Mouse (Mus musculus) heart, embryonic 11.5 days (tissue): ENCODE data around the gene Rpl22. TPM values are rescaled to one million over a fixed set of nuclear protein-coding genes. Genes with fewer than 3 reads are reported as not detected.

Source experiments
- ATAC-seq: fragments of 200-750 bp; cut with Nextera tagmentation; replicated peaks from 2 replicates; pipeline ENCODE4 v1.8.0; 2017; ENCODE audit warnings: moderate library complexity; ENCODE audit not compliant: insufficient number of reproducible peaks, low FRiP score, low TSS enrichment
- H3K27ac ChIP-seq: fragments of 300-500 bp; sonication (generic); 2 replicates; pipeline ENCODE4 v1.5.1; 2014; ENCODE audit warnings: mild to moderate bottlenecking, low read depth, low read length
- H3K27me3 ChIP-seq: fragments of 300-500 bp; sonication (generic); 2 replicates; pipeline ENCODE4 v1.6.1; 2014; ENCODE audit warnings: mild to moderate bottlenecking, low read length, mixed read lengths; ENCODE audit not compliant: control insufficient read depth, insufficient read depth
- H3K36me3 ChIP-seq: fragments of 300-500 bp; sonication (generic); 2 replicates; pipeline ENCODE4 v1.6.1; 2014; ENCODE audit warnings: mild to moderate bottlenecking, low read length, moderate library complexity, mixed read lengths; ENCODE audit not compliant: control insufficient read depth, insufficient read depth
- H3K4me1 ChIP-seq: fragments of 300-500 bp; sonication (generic); 2 replicates; pipeline ENCODE4 v1.6.1; 2014; ENCODE audit warnings: low read length; ENCODE audit not compliant: control insufficient read depth, insufficient read depth
- H3K4me2 ChIP-seq: fragments of 300-500 bp; sonication (generic); 2 replicates; pipeline ENCODE4 v1.6.1; 2014; ENCODE audit warnings: mild to moderate bottlenecking, moderate library complexity
- H3K4me3 ChIP-seq: fragments of 300-500 bp; sonication (generic); 2 replicates; pipeline ENCODE4 v1.5.1; 2014; ENCODE audit warnings: low read depth, low read length
- H3K9ac ChIP-seq: fragments of 300-500 bp; sonication (generic); 2 replicates; pipeline ENCODE4 v1.6.1; 2014; ENCODE audit warnings: mild to moderate bottlenecking, low read depth, low read length, moderate library complexity
- H3K9me3 ChIP-seq: fragments of 300-500 bp; sonication (generic); replicated peaks from 2 replicates; pipeline ENCODE4 v1.6.1; 2016; ENCODE audit warnings: low read length; ENCODE audit not compliant: control insufficient read depth
- WGBS: fragments of 180-500 bp; shearing (Covaris S2); extraction: QIAGEN DNeasy Blood & Tissue Kit; methylation state at CpG from one replicate; pipeline ENCODE4 v1.1.7; 2014; ENCODE audit not compliant: insufficient replicate concordance; 5-methylcytosine and 5-hydroxymethylcytosine counted together
- polyA plus RNA-seq: library from polyadenylated mRNA; unstranded; fragments of >200 nt; fragmentation: Nextera tagmentation; extraction: Ambion mirVana; gene quantifications from 2 replicates; pipeline ENCODE4 v1.2.1, GENCODE M21; 2014

Rpl22 gene
- polyA plus RNA-seq, 1 experiment from 2014 or later: 300 TPM

DNA sequence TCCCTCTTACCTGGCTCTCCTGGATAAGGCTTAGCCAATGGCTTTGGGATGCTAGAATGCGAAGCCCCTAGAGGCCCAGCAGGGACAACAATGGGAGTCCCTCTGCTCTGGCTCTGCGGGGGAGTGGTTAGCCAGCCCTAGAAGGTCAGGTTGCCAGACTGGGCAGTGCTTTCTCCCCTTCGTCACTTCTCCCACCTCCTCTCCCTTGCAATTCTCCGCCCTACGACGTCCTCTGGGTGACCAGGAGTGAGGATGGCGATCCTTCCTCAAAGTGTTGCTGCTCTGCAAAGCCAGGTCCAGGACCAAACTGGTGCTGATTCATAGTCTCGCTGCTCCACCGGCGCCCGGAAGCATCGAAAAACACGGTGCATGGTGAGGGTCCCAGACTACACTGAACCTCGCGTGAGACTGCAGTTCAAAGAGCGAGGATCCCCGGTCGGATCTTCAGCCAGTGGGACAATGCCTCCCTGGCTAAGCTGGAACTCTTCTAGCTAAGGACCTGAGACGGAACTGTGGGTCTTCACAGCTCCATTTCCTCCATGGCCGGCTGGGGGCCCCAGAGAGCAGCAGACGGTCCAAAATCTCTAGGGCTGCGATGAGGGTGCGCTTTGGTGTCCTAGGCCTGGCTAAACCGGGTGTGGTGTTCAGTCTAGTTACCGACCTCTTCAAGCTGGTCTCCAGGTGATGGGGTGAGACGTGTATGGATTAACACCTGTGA, 6.9 kb upstream of the Rpl22 start, which contains the start of gene Rnf207:
Gene Rnf207 (minus strand): TSS at position 477 of the 718 bp plus-strand sequence.
- Histone ChIP-seq H3K27me3 (peaks cover 39% of the 10 kb centered on the region), H3K4me1 (peaks cover 27% of the 10 kb centered on the region), H3K9me3 (no peaks in the 10 kb centered on the region), H3K4me2 (peak within 1 kb of the TSS; percentile 77), H3K9ac (peak within 1 kb of the TSS; percentile 70), H3K27ac (peak within 1 kb of the TSS; percentile 93), H3K36me3 (no peaks in the 10 kb centered on the region), H3K4me3 (peak within 1 kb of the TSS; percentile 46)
- 3% methylated on average over 26 of the region's 26 CpGs for WGBS
- no peak for ATAC-seq

DNA sequence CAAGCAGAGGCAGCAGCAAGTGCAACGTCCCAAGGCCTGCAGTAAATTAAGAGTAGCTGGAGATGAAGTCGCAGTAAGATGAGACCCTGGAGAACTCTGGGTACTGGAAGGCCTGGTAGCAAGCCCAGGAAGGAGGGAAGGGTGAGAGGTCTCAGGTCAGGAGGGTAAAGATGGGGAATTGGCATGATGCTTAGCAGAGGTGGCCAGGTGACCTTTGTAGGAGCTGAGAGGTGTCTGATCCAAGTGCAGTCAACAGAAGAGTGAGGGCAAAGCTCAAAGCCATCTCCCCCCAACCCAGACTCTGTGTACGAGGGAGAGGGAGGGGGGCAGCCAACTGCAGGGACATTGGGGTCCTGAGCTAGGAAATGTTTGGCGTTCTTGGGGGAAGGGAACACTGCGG, 4.1 kb upstream of the Rpl22 start:
- no peak for ATAC-seq
- Histone ChIP-seq H3K27me3 (peaks cover 14% of the 10 kb centered on the region), H3K27ac (no peak overlapping the region), H3K4me1 (peaks cover 15% of the 10 kb centered on the region), H3K9ac (no peak overlapping the region), H3K36me3 (no peaks in the 10 kb centered on the region), H3K4me3 (no peak overlapping the region), H3K4me2 (no peak overlapping the region), H3K9me3 (no peaks in the 10 kb centered on the region)
- WGBS: 60% methylated on average over 5 of the region's 5 CpGs

DNA sequence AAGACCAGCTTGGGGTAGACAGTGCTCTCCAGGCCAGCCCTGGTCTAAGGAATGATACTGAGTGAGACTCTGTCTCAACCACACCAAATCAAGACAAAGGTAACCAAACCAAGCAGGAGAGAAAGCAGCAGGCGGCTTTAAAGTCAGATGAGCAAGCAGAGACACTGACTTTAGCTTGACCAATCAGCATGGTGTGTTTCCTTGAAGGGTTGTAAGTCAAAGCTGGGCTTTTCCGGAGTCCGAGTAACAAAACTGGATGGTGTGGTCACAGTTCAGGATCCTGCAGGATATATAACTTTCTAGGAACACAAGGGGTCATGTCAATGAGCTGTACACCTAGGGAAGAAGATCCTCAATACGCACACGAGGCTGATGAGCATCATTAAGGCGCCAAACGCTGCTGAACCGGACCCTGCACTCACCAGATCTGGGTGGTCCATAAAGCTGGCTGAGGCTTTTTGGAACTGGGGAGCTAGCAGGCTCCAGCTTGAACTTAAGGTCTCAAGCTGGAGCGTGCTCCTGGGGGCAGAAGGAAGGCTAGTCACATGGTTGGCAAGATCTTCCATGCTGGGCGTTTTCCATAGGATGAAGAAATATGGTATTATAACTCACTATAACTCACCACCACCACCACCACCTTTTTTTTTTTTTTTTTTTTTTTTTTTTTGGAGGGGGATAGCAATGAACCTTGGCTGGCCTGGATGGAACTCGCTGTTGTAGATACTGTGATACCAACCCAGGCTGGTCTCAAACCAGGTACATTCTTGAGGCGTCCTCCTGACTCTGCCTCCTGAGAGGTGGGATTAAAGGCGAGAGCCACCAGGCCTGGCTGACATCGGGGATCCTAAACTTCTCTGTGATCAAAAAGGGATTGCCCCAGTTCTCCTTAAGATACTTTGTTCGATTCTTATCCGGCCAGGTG, 640 bp upstream of the Rpl22 start:
- 45% methylated on average over 16 of the region's 16 CpGs for WGBS
- Histone ChIP-seq H3K27me3 (no peaks in the 10 kb centered on the region), H3K9ac (peak overlapping the region; percentile 59), H3K27ac (no peak overlapping the region), H3K4me1 (peaks cover 7% of the 10 kb centered on the region), H3K9me3 (no peaks in the 10 kb centered on the region), H3K4me2 (peak overlapping the region; percentile 54), H3K4me3 (peak overlapping the region; percentile 96), H3K36me3 (peaks cover 11% of the 10 kb centered on the region)
- no peak for ATAC-seq

DNA sequence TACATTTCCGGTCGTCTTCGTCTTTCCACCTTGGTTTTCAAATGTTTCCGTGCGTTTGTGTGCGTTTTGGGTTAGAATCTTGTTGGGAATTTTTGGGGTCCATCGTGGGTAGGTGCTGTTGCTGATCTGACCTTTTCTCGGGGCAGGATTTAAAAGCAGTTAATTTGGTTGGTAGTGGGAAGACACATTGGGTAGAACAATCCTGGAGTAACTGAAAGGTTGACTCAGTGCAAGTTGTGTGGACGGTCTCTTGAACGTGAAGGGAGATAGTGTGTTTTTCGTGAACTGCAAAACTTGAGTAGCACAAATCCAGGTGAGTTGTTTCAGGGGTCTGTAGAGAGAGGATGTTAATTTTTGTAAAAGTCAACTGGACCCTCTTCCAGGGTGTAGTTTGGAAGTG, 1.0 kb downstream of the Rpl22 start:
- peaks cover 7% of the 10 kb centered on the region for H3K4me1 ChIP-seq
- no peaks in the 10 kb centered on the region for H3K27me3 ChIP-seq
- under 1% methylated on average over 11 of the region's 11 CpGs for WGBS
- peak overlapping the region; percentile 90 for H3K9ac ChIP-seq
- peak overlapping the region; percentile 96 for H3K4me3 ChIP-seq
- H3K9me3 ChIP-seq: no peaks in the 10 kb centered on the region
- H3K27ac ChIP-seq: no peak overlapping the region
- ATAC-seq: no peak
- peak overlapping the region; percentile 95 for H3K4me2 ChIP-seq
- peaks cover 24% of the 10 kb centered on the region for H3K36me3 ChIP-seq

DNA sequence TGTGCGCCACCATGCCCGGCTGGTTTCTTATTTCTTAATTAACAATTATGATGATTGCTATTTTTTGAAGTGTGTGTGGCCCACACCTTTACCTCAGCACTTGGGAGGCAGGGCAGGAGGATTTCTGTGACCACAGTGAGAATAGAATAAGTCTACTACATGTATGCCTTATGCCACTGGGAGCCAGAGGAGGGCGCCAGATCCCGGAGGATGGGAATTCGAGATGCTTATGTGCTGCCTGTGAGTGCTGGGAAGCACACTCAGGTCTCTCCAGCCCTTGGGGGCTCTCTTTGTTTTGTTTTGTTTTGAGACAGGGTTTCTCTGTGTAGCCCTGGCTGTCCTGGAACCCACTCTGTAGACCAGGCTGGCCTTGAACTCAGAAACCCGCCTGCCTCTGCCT, 3.1 kb downstream of the Rpl22 start:
- Histone ChIP-seq H3K9ac (no peak overlapping the region), H3K4me3 (no peak overlapping the region), H3K4me2 (no peak overlapping the region), H3K36me3 (peaks cover 39% of the 10 kb centered on the region), H3K9me3 (no peaks in the 10 kb centered on the region), H3K27me3 (no peaks in the 10 kb centered on the region), H3K27ac (no peak overlapping the region), H3K4me1 (peaks cover 7% of the 10 kb centered on the region)
- ATAC-seq: no peak
- 80% methylated on average over 6 of the region's 6 CpGs for WGBS

DNA sequence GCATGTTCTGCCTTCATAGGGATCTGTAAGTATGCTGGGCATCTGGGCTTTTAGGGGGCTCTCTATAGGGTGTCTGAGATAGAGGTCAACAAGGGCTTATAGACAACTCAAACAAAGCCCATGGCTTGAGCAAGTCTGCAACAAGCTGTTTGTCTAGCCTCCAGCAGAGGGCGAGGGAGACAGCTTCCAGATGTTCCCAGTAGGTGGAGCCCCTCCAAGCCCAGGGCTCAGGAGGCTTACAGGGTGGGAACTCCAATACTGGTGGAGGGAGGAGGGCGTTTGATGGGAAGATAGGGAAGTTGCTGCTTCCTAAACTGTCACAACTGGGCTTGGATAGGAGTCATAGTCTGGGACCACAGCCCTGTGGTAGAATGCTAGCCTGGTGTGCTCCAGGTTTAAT, 7.4 kb downstream of the Rpl22 start:
- H3K4me2 ChIP-seq: no peak overlapping the region
- no peaks in the 10 kb centered on the region for H3K4me1 ChIP-seq
- H3K9ac ChIP-seq: no peak overlapping the region
- H3K9me3 ChIP-seq: no peaks in the 10 kb centered on the region
- peaks cover 18% of the 10 kb centered on the region for H3K27me3 ChIP-seq
- H3K27ac ChIP-seq: no peak overlapping the region
- WGBS: 33% methylated on average over 2 of the region's 2 CpGs
- H3K4me3 ChIP-seq: no peak overlapping the region
- peaks cover 50% of the 10 kb centered on the region for H3K36me3 ChIP-seq
- ATAC-seq: no peak

DNA sequence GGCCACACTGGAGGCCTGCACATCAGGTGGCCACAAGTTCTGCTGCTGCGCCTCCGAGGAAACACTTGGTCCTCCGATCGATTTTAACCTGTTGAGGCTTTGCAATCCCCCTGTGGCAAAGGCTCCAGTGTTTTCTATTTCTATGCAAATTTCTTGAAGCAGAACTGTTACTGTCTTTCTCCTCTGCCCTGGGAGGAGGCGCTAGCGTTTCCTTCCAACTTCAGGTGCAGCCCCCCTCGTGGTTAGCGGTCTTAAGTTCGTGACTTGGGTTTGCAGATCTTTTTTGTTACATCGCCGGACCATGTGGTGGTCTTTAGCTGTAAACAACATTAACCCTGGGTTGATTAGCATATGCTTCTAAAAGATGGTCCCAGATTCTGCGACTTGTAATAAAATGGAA, 8.0 kb downstream of the Rpl22 start:
- H3K4me1 ChIP-seq: peaks cover 1% of the 10 kb centered on the region
- H3K4me3 ChIP-seq: no peak overlapping the region
- 93% methylated on average over 12 of the region's 12 CpGs for WGBS
- H3K9me3 ChIP-seq: no peaks in the 10 kb centered on the region
- H3K36me3 ChIP-seq: peaks cover 49% of the 10 kb centered on the region
- no peak for ATAC-seq
- no peak overlapping the region for H3K27ac ChIP-seq
- no peak overlapping the region for H3K4me2 ChIP-seq
- H3K27me3 ChIP-seq: peaks cover 25% of the 10 kb centered on the region
- H3K9ac ChIP-seq: no peak overlapping the region

DNA sequence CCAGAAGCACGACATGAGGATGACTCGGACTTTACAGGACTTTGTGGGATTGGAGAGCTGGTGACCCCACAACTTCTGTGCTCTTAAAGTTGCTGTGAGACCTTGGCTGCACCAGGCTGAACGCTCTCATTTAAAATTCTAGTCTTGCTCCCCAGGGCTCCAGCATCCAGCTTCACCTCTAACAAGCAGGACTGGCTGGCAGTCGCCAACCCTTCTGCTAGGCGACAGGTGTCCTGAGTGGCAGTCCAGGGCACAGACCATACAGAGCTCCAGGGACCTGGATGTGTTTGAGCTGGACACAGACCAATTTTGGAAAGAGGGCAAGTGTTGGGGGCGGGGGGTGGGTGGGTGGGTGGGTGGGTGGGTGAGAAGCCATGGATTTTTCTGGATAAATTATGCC, 12.2 kb downstream of the Rpl22 start:
- WGBS: 27% methylated on average over 6 of the region's 6 CpGs
- Histone ChIP-seq H3K4me2 (no peak overlapping the region), H3K27me3 (peaks cover 63% of the 10 kb centered on the region), H3K4me1 (peaks cover 13% of the 10 kb centered on the region), H3K27ac (no peak overlapping the region), H3K9ac (no peak overlapping the region), H3K36me3 (peaks cover 21% of the 10 kb centered on the region), H3K4me3 (no peak overlapping the region), H3K9me3 (no peaks in the 10 kb centered on the region)
- ATAC-seq: no peak
